Mouse (Mus musculus): ENCODE results near the gene Pde10a. TPM values are rescaled to one million over a fixed set of nuclear protein-coding genes. Genes with fewer than 3 reads are reported as not detected.

Gene Pde10a
- total and polyA plus RNA-seq, 3 experiments, result 1.4 to 2.2 (median 1.9) TPM

DNA sequence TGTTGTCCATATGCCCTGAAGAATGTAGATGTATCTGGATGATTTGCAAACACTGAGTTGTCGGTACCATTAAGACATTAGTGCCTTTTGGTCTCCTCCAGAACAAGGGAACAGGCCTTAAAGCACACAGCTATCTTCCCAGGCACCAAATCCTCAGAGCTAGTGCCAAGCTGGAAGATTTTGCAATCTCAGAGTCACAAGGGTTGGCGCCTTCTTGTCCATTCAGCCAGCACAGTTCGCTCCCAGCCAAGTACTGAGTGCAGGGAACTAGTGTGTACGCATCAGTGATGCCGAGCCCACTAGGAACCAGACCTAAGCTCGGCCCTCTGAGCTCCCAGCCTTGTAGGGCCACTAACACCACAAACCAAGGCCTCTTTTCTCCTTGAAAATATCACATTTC lies 440.0 kb downstream of the Pde10a start:
- TF ChIP-seq POLR2A (IDR thresholded peaks at IDR 0.05; ENCODE audit: insufficient read depth, low read depth, low read length) (no peak), CTCF (IDR thresholded peaks at IDR 0.05) (no peak), EP300 (IDR thresholded peaks at IDR 0.05; ENCODE audit: insufficient read depth, low read depth, low read length) (no peak)
- WGBS, result 80% methylated on average over 6 of the region's 6 CpGs
- Histone ChIP-seq H3K36me3 (ENCODE audit: control insufficient read depth, insufficient read depth, low read length) (no peaks in the 10 kb centered on the region), H3K27me3 (ENCODE audit: control insufficient read depth, insufficient read depth, low read length) (no peaks in the 10 kb centered on the region), H3K27ac (no peak overlapping the region), H3K79me2 (replicated peaks; ENCODE audit: control insufficient read depth, insufficient read depth, low read length) (no peaks in the 10 kb centered on the region), H3K4me3 (no peak overlapping the region), H3K4me1 (ENCODE audit: control insufficient read depth, insufficient read depth, low read length) (no peaks in the 10 kb centered on the region), H3K9ac (ENCODE audit: low read depth, low read length) (no peak overlapping the region)
- intact Hi-C loops (cut with DNase I), result no loop called here
- DNase-seq, result peak in 1 of 2 experiments; percentile 22

DNA sequence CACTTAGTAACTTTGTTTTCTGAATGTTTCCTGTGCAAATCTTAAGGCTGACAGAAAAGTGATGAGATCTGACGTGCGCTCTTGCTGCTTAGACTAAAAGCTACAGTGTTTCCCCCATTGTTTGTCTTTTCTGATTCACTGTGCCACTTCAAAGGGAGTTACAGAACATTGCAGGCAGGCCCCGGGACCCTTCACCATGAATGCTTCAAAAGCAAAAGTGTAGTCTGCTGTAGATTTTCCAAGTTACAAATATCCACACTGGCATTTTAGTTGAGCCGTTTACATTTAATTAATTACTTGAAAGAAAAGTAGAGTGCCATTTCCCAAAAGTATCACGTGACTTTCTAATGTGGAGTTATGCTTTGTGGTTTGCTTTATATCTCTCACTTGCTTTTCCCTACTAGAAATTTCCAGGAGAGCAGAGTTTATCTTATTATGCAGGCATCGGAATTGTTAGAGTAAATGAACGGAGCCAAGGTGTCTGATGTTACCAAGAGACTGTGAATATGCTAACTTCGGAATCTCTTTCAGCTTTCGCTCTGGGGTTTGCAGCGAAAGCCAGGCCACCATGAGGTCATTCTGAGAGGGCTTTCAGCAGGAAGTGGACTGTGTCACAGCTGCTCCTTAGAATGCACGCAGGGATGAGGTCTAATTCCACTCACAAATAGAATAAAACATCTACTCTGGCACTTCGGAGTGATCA lies 447.1 kb downstream of the Pde10a start:
- no peaks in the 10 kb centered on the region for H3K79me2 ChIP-seq (replicated peaks; ENCODE audit: control insufficient read depth, insufficient read depth, low read length)
- 48% methylated on average over 12 of the region's 12 CpGs for WGBS
- no peak overlapping the region for H3K27ac ChIP-seq
- TF ChIP-seq CTCF (IDR thresholded peaks at IDR 0.05) (no peak), POLR2A (IDR thresholded peaks at IDR 0.05; ENCODE audit: insufficient read depth, low read depth, low read length) (no peak), EP300 (IDR thresholded peaks at IDR 0.05; ENCODE audit: insufficient read depth, low read depth, low read length) (no peak)
- H3K27me3 ChIP-seq (ENCODE audit: control insufficient read depth, insufficient read depth, low read length), result no peaks in the 10 kb centered on the region
- DNase-seq, result no peak
- no peaks in the 10 kb centered on the region for H3K4me1 ChIP-seq (ENCODE audit: control insufficient read depth, insufficient read depth, low read length)
- no peaks in the 10 kb centered on the region for H3K36me3 ChIP-seq (ENCODE audit: control insufficient read depth, insufficient read depth, low read length)
- intact Hi-C loops (cut with DNase I), result no loop called here
- no peak overlapping the region for H3K9ac ChIP-seq (ENCODE audit: low read depth, low read length)
- H3K4me3 ChIP-seq, result no peak overlapping the region

DNA sequence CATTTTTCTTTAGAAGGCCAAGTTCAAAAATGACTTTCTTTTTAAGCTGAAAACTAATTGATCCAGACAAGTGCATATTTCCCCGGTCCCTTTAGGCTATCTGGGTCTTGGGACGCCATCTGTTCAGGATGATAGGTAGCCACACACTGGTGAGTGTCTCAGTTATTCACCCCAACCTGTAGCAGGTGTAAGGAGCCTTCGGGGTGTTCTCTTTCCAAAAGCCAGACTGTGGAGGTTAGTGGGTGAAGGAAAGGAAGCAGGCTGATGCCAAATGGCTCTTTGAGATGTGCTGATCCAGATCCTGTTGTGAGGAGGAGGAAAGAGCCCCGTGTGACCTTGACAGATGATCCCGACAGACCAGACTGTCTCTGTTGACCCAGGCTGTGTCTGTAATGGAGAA lies 448.2 kb downstream of the Pde10a start:
- Histone ChIP-seq H3K36me3 (ENCODE audit: control insufficient read depth, insufficient read depth, low read length) (no peaks in the 10 kb centered on the region), H3K27me3 (ENCODE audit: control insufficient read depth, insufficient read depth, low read length) (no peaks in the 10 kb centered on the region), H3K4me3 (no peak overlapping the region), H3K79me2 (replicated peaks; ENCODE audit: control insufficient read depth, insufficient read depth, low read length) (no peaks in the 10 kb centered on the region), H3K9ac (ENCODE audit: low read depth, low read length) (no peak overlapping the region), H3K4me1 (ENCODE audit: control insufficient read depth, insufficient read depth, low read length) (no peaks in the 10 kb centered on the region), H3K27ac (no peak overlapping the region)
- DNase-seq, result no peak
- TF ChIP-seq CTCF (IDR thresholded peaks at IDR 0.05) (no peak), EP300 (IDR thresholded peaks at IDR 0.05; ENCODE audit: insufficient read depth, low read depth, low read length) (no peak), POLR2A (IDR thresholded peaks at IDR 0.05; ENCODE audit: insufficient read depth, low read depth, low read length) (no peak)
- 56% methylated on average over 5 of the region's 5 CpGs for WGBS
- intact Hi-C loops (cut with DNase I), result no loop called here

DNA sequence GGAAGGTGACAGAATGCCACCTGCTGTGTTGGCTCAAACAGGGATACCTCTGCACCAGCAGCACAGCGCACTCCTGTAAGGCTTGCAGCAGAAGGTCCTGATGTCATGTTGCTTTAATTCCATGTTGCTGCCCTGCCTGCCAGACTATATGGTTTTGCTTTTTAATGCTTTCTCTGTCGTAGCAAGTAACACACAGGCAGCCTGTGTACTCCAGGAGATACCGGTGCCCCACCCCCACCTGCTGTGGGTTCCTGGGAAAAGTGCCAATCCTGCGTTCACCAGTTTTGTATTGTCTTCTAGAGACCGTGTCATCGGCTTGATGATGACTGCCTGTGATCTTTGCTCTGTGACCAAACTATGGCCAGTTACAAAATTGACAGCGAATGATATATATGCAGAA lies 449.3 kb downstream of the Pde10a start:
- Histone ChIP-seq H3K27ac (no peak overlapping the region), H3K79me2 (replicated peaks; ENCODE audit: control insufficient read depth, insufficient read depth, low read length) (no peaks in the 10 kb centered on the region), H3K4me1 (ENCODE audit: control insufficient read depth, insufficient read depth, low read length) (no peaks in the 10 kb centered on the region), H3K27me3 (ENCODE audit: control insufficient read depth, insufficient read depth, low read length) (no peaks in the 10 kb centered on the region), H3K36me3 (ENCODE audit: control insufficient read depth, insufficient read depth, low read length) (no peaks in the 10 kb centered on the region), H3K9ac (ENCODE audit: low read depth, low read length) (no peak overlapping the region), H3K4me3 (no peak overlapping the region)
- WGBS, result 56% methylated on average over 7 of the region's 7 CpGs
- intact Hi-C loops (cut with DNase I), result no loop called here
- no peak for TF ChIP-seq EP300 (IDR thresholded peaks at IDR 0.05; ENCODE audit: insufficient read depth, low read depth, low read length)
- TF ChIP-seq CTCF (IDR thresholded peaks at IDR 0.05), result no peak
- TF ChIP-seq POLR2A (IDR thresholded peaks at IDR 0.05; ENCODE audit: insufficient read depth, low read depth, low read length), result no peak
- no peak for DNase-seq

DNA sequence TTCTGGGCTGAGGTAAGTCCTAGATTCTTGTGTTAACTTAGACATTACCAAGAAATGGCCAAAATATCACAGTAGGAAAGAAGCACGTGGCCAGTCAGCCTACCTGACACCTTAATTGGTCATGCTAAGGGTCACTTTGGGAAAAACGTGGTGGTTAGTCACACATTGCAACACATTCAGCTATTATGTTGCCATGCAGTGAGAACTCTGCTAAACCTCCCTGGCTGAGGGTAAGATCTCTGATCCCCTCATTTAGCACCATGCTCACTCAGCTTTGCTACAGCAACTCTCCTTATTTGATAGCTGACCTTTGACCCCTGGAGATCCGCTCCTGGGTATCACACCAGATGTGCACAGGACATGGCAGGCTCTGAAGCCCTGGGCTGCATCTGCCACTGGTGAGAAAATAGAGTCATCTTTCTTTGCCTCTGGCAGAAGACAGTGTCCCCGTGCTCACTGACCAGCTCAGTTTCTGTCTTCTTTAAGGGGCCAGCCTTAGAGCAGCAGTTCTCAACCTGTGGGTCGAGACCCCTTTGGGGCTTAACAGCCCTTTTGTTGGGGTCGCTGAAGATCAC lies 449.7 kb downstream of the Pde10a start:
- intact Hi-C loops (cut with DNase I), result no loop called here
- H3K79me2 ChIP-seq (replicated peaks; ENCODE audit: control insufficient read depth, insufficient read depth, low read length), result no peaks in the 10 kb centered on the region
- TF ChIP-seq CTCF (IDR thresholded peaks at IDR 0.05), result no peak
- no peak for TF ChIP-seq EP300 (IDR thresholded peaks at IDR 0.05; ENCODE audit: insufficient read depth, low read depth, low read length)
- TF ChIP-seq POLR2A (IDR thresholded peaks at IDR 0.05; ENCODE audit: insufficient read depth, low read depth, low read length), result no peak
- no peaks in the 10 kb centered on the region for H3K4me1 ChIP-seq (ENCODE audit: control insufficient read depth, insufficient read depth, low read length)
- H3K9ac ChIP-seq (ENCODE audit: low read depth, low read length), result no peak overlapping the region
- H3K27ac ChIP-seq, result no peak overlapping the region
- H3K36me3 ChIP-seq (ENCODE audit: control insufficient read depth, insufficient read depth, low read length), result no peaks in the 10 kb centered on the region
- 73% methylated on average over 6 of the region's 6 CpGs for WGBS
- no peaks in the 10 kb centered on the region for H3K27me3 ChIP-seq (ENCODE audit: control insufficient read depth, insufficient read depth, low read length)
- H3K4me3 ChIP-seq, result no peak overlapping the region
- no peak for DNase-seq

DNA sequence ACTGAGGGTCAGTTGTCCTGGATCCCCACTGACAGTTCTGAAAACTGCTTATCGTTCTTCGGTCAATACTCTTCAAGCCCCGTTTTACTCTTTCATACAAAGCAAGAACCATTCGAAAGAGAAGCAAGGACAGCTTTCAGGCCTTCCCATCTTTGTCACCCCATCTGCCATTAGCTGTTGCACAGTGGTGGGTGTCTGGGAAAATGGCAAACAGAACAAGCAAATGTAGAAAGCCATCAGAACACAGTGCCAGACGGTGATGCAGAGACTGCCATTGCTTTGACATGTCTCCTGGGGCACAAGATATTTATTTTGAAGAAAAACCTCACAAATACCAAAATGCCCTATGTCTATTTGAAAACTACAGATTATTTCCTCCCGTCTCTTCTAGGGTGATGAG lies 451.6 kb downstream of the Pde10a start:
- TF ChIP-seq CTCF (IDR thresholded peaks at IDR 0.05), result no peak
- no peak for TF ChIP-seq EP300 (IDR thresholded peaks at IDR 0.05; ENCODE audit: insufficient read depth, low read depth, low read length)
- TF ChIP-seq POLR2A (IDR thresholded peaks at IDR 0.05; ENCODE audit: insufficient read depth, low read depth, low read length), result no peak
- intact Hi-C loops (cut with DNase I), result no loop called here
- no peaks in the 10 kb centered on the region for H3K36me3 ChIP-seq (ENCODE audit: control insufficient read depth, insufficient read depth, low read length)
- WGBS, result 88% methylated on average over 6 of the region's 6 CpGs
- no peak overlapping the region for H3K4me3 ChIP-seq
- no peak overlapping the region for H3K27ac ChIP-seq
- H3K79me2 ChIP-seq (replicated peaks; ENCODE audit: control insufficient read depth, insufficient read depth, low read length), result no peaks in the 10 kb centered on the region
- DNase-seq, result no peak
- H3K27me3 ChIP-seq (ENCODE audit: control insufficient read depth, insufficient read depth, low read length), result no peaks in the 10 kb centered on the region
- H3K4me1 ChIP-seq (ENCODE audit: control insufficient read depth, insufficient read depth, low read length), result no peaks in the 10 kb centered on the region
- H3K9ac ChIP-seq (ENCODE audit: low read depth, low read length), result no peak overlapping the region
